ENCODE assay signal across 23 mouse cellular contexts in genomic region chr15:12885361-12885760, GRCm38 (mm10).
DNase-seq lines count a peak whose midpoint lies in the region; TF ChIP-seq lines count a peak whose summit lies in the region.
"Had no signal": no experiment of that assay in that cellular context is flagged by ENCODE, and none has a peak within 500 bp of the region (broad histone marks: within the 10 kb centered on the region; RNA-seq: fewer than 3 reads in every experiment).

No protein-coding gene starts in this region.

- no peaks in the 10 kb centered on the region for H3K9me3 ChIP-seq in heart, embryonic 10.5 days
- H3K9me3 ChIP-seq: G1E; heart, embryonic 15.5 days; hindbrain, embryonic 10.5 days; hindbrain, embryonic 13.5 days; intestine, embryonic 15.5 days had no signal

- no peaks in the 10 kb centered on the region for H3K4me1 ChIP-seq in heart, embryonic 10.5 days
- peaks cover 8% of the 10 kb centered on the region; the same call in 1 of the 2 replicates for H3K4me1 ChIP-seq in embryonic fibroblast, embryonic 13.5 days (ENCODE audit: control insufficient read depth, insufficient read depth, low read length)
- H3K4me1 ChIP-seq: heart, embryonic 15.5 days; hindbrain, embryonic 10.5 days; hindbrain, embryonic 13.5 days; intestine, embryonic 15.5 days had no signal

- TF ChIP-seq POLR2A in embryonic fibroblast, embryonic 13.5 days (IDR thresholded peaks at IDR 0.05; ENCODE audit: low read depth, low read length), result no peak

- WGBS in heart, embryonic 10.5 days, result 92% methylated on average over 11 of the region's 11 CpGs

- no peaks in the 10 kb centered on the region for H3K27me3 ChIP-seq in heart, embryonic 10.5 days (ENCODE audit: insufficient read depth, poor library complexity, severe bottlenecking)
- H3K27me3 ChIP-seq: CH12.LX; heart, embryonic 15.5 days; hindbrain, embryonic 13.5 days; intestine, embryonic 15.5 days; Patski had no signal

- H3K36me3 ChIP-seq in heart, embryonic 10.5 days, result peaks cover 86% of the 10 kb centered on the region

- H3K27ac ChIP-seq in heart, embryonic 10.5 days, result no peak overlapping the region
- peak overlapping the region; percentile 17; the same call in 1 of the 2 replicates for H3K27ac ChIP-seq in embryonic fibroblast, embryonic 13.5 days (ENCODE audit: insufficient read depth, low read length)
- H3K27ac ChIP-seq: heart, embryonic 15.5 days; hindbrain, embryonic 10.5 days; hindbrain, embryonic 13.5 days; intestine, embryonic 15.5 days had no signal

- no peak for TF ChIP-seq CTCF in embryonic fibroblast, embryonic 13.5 days (IDR thresholded peaks at IDR 0.05; ENCODE audit: borderline replicate concordance, insufficient read depth, low read length)

- DNase-seq in heart, embryonic 10.5 days (ENCODE audit: low spot score), result peak; percentile 52
- no peak for DNase-seq in heart, adult 8-10 months (ENCODE audit: low spot score)
- DNase-seq in 416B (ENCODE audit: low read depth), result peak; percentile 29
- no peak for DNase-seq in cerebellum, adult 8-10 months
- no peak for DNase-seq in adrenal gland, postnatal 14 days
- DNase-seq: adrenal gland, postnatal 10 days; B cell, adult 2 months; cerebellum, adult 11-12 months; cerebellum, adult 9-10 months; cerebellum, postnatal 14 days; gastrocnemius, postnatal 14 days; heart, adult 18-20 months; heart, postnatal 10 days; heart, postnatal 36 days; kidney, adult 11 months had no signal

- H3K4me3 ChIP-seq in heart, embryonic 10.5 days, result no peak overlapping the region
- H3K4me3 ChIP-seq in embryonic fibroblast, embryonic 13.5 days (ENCODE audit: insufficient read depth, low read length), result no peak overlapping the region
- H3K4me3 ChIP-seq: heart, embryonic 15.5 days; hindbrain, embryonic 10.5 days; hindbrain, embryonic 13.5 days; intestine, embryonic 15.5 days had no signal

Comparison
In these comparisons a context has a peak if more than half of its experiments do, and no peak if none do; other contexts are left out.
1. DNase-seq: peak in heart, embryonic 10.5 days (single experiment) and 416B (single experiment); none in heart, adult 8-10 months (single experiment), cerebellum, adult 8-10 months (single experiment) and adrenal gland, postnatal 14 days (single experiment).